Mouse (Mus musculus): Measurements from ENCODE around the gene Sorl1. TPM values are rescaled to one million over a fixed set of nuclear protein-coding genes. Genes with fewer than 3 reads are reported as not detected.

Gene Sorl1
- polyA plus RNA-seq, 1 experiment, result under 0.01 TPM

DNA sequence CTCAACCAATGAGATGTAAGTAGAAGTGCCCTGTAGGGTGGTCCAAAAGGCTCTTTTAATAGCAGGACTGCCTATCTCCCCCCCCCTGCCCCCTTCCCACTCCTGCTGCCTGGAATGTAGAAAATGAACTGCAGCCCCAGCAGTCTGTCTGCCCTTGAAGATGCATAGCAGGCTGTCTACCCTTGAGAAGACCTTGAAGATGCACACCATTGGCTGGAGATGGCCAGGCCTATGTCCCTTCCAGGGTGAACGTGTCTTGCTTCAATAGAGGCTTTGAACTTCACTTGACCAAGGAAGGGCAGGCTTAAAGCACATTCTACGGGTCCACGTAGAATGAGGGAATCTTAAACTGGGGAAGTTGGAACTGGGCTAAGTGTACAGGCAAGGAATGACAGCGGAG is 142.8 kb downstream of the Sorl1 start:
- H3K79me2 ChIP-seq (ENCODE audit: control insufficient read depth, insufficient read depth), result no peaks in the 10 kb centered on the region
- no peak for TF ChIP-seq MAX (IDR thresholded peaks at IDR 0.05; ENCODE audit: low read depth)
- peaks cover 5% of the 10 kb centered on the region for H3K27me3 ChIP-seq (ENCODE audit: control insufficient read depth, insufficient read depth, insufficient read length)
- no peak overlapping the region for H3K4me3 ChIP-seq
- no peak overlapping the region for H3ac ChIP-seq (ENCODE audit: control insufficient read depth, insufficient read length)
- H3K36me3 ChIP-seq (ENCODE audit: control insufficient read depth, insufficient read depth), result no peaks in the 10 kb centered on the region
- H3K4me2 ChIP-seq (ENCODE audit: low read depth), result no peak overlapping the region

DNA sequence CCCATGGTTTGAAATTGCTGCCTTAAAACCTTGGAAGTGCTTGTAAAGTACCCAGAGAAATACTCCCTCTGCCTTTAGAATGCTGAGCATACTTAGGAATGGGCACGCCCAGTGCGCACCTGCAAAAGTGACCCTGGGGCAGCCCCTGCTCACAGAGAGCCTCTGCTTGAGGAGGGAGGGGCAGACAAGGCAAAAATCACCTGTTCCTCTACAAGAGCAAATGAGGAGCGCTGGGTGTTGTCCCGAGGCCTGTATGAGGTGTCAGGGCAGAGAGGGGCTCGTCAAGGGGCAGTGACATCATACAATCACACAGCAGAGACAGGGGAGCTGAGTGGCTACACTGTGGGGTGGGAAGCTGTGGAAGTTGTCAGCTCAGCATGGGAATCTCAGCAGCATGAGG is 143.3 kb downstream of the Sorl1 start:
- no peak for TF ChIP-seq SRF (IDR thresholded peaks at IDR 0.05; ENCODE audit: control insufficient read depth, insufficient read length, low read depth)
- TF ChIP-seq POLR2A (IDR thresholded peaks at IDR 0.05; ENCODE audit: insufficient read length, low read depth), result no peak
- TF ChIP-seq MAX (IDR thresholded peaks at IDR 0.05; ENCODE audit: low read depth), result no peak
- TF ChIP-seq E2F4 (IDR thresholded peaks at IDR 0.05; ENCODE audit: insufficient read depth), result no peak
- no peak for TF ChIP-seq MYOD1 (IDR thresholded peaks at IDR 0.05; ENCODE audit: control insufficient read depth in 1 of 3, insufficient read length in 2 of 3, low read depth in 2 of 3)
- TF ChIP-seq REST (IDR thresholded peaks at IDR 0.05; ENCODE audit: insufficient read depth, insufficient read length), result no peak
- TF ChIP-seq TCF3 (IDR thresholded peaks at IDR 0.05; ENCODE audit: insufficient read length, low read depth), result no peak
- no peak for TF ChIP-seq POLR2AphosphoS2 (IDR thresholded peaks at IDR 0.05; ENCODE audit: insufficient read length, low read depth)
- no peak for TF ChIP-seq TCF12 (IDR thresholded peaks at IDR 0.05; ENCODE audit: insufficient read depth, poor library complexity, severe bottlenecking)
- no peak for TF ChIP-seq MYOG (IDR thresholded peaks at IDR 0.05; ENCODE audit: control insufficient read depth in 1 of 3, insufficient read depth in 1 of 3, insufficient read length in 2 of 3, low read depth in 2 of 3)
- TF ChIP-seq USF1 (IDR thresholded peaks at IDR 0.05; ENCODE audit: low read depth), result no peak
- no peak for TF ChIP-seq CEBPB (IDR thresholded peaks at IDR 0.05; ENCODE audit: insufficient read depth, poor library complexity, severe bottlenecking)

DNA sequence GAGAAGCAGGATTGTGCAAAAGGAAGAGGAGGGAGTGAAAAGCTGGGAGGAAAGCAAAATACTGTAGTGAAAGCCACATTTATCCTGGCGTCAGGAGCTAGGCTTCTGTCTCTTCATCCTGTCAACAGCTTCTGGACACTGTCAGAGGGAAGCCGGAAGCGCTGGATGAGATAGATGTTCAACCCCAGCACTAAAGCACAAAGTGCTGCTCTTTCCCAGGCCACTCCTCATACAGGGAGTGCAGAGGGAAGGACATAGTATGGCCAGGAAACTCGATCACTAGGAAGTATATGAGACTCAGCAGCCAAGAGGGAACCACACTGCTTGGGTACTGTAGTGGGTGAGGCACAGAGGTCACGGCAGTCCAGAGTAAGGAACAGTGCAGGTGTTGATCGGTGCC is 145.7 kb downstream of the Sorl1 start:
- Histone ChIP-seq H3K4me3 (no peak overlapping the region), H3K27me3 (ENCODE audit: control insufficient read depth, insufficient read depth, insufficient read length) (peaks cover 6% of the 10 kb centered on the region), H3K79me2 (ENCODE audit: control insufficient read depth, insufficient read depth) (no peaks in the 10 kb centered on the region), H3ac (ENCODE audit: control insufficient read depth, insufficient read length) (no peak overlapping the region), H3K4me2 (ENCODE audit: low read depth) (no peak overlapping the region), H3K36me3 (ENCODE audit: control insufficient read depth, insufficient read depth) (no peaks in the 10 kb centered on the region)
- TF ChIP-seq USF1 (IDR thresholded peaks at IDR 0.05; ENCODE audit: low read depth), result no peak
- TF ChIP-seq CEBPB (IDR thresholded peaks at IDR 0.05; ENCODE audit: insufficient read depth, poor library complexity, severe bottlenecking), result no peak
- TF ChIP-seq REST (IDR thresholded peaks at IDR 0.05; ENCODE audit: insufficient read depth, insufficient read length), result no peak
- TF ChIP-seq MYOD1 (IDR thresholded peaks at IDR 0.05; ENCODE audit: control insufficient read depth in 1 of 3, insufficient read length in 2 of 3, low read depth in 2 of 3), result no peak
- TF ChIP-seq TCF3 (IDR thresholded peaks at IDR 0.05; ENCODE audit: insufficient read length, low read depth), result no peak
- TF ChIP-seq SRF (IDR thresholded peaks at IDR 0.05; ENCODE audit: control insufficient read depth, insufficient read length, low read depth), result no peak
- no peak for TF ChIP-seq E2F4 (IDR thresholded peaks at IDR 0.05; ENCODE audit: insufficient read depth)
- no peak for TF ChIP-seq TCF12 (IDR thresholded peaks at IDR 0.05; ENCODE audit: insufficient read depth, poor library complexity, severe bottlenecking)
- no peak for TF ChIP-seq POLR2AphosphoS2 (IDR thresholded peaks at IDR 0.05; ENCODE audit: insufficient read length, low read depth)

More for the DNA sequence above, 143.3 kb downstream of the Sorl1 start:
- no peak overlapping the region for H3K4me3 ChIP-seq
- H3K79me2 ChIP-seq (ENCODE audit: control insufficient read depth, insufficient read depth), result no peaks in the 10 kb centered on the region
- H3ac ChIP-seq (ENCODE audit: control insufficient read depth, insufficient read length), result no peak overlapping the region
- H3K4me2 ChIP-seq (ENCODE audit: low read depth), result no peak overlapping the region
- no peaks in the 10 kb centered on the region for H3K36me3 ChIP-seq (ENCODE audit: control insufficient read depth, insufficient read depth)
- peaks cover 6% of the 10 kb centered on the region for H3K27me3 ChIP-seq (ENCODE audit: control insufficient read depth, insufficient read depth, insufficient read length)

DNA sequence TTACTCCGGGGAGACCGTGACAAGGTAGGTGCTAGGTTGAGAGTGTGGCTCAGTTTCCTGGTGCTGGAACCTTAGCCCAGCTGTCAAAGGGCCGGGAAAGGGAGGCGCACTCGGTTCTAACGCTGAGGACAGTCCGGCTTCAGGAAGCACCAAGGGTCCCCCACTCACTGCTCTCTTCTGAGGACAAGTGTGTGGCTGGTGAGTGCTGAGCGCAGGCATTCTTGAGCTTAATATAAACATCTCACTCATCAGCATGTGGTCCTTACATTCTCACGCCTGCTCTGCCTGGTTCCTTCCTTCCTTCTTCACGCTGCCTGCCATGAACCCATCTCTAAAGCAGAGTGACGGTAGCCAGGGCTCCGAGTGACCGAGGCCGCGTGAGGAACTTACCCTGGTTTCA is 148.1 kb downstream of the Sorl1 start:
- Histone ChIP-seq H3K36me3 (ENCODE audit: control insufficient read depth, insufficient read depth) (no peaks in the 10 kb centered on the region), H3K4me3 (no peak overlapping the region), H3K79me2 (ENCODE audit: control insufficient read depth, insufficient read depth) (no peaks in the 10 kb centered on the region), H3ac (ENCODE audit: control insufficient read depth, insufficient read length) (no peak overlapping the region), H3K27me3 (ENCODE audit: control insufficient read depth, insufficient read depth, insufficient read length) (peaks cover 6% of the 10 kb centered on the region), H3K4me2 (ENCODE audit: low read depth) (no peak overlapping the region)
- TF ChIP-seq MYOG (IDR thresholded peaks at IDR 0.05; ENCODE audit: control insufficient read depth in 1 of 3, insufficient read depth in 1 of 3, insufficient read length in 2 of 3, low read depth in 2 of 3), result no peak
- TF ChIP-seq REST (IDR thresholded peaks at IDR 0.05; ENCODE audit: insufficient read depth, insufficient read length), result no peak
- no peak for TF ChIP-seq TCF12 (IDR thresholded peaks at IDR 0.05; ENCODE audit: insufficient read depth, poor library complexity, severe bottlenecking)
- TF ChIP-seq TCF3 (IDR thresholded peaks at IDR 0.05; ENCODE audit: insufficient read length, low read depth), result no peak
- no peak for TF ChIP-seq POLR2AphosphoS2 (IDR thresholded peaks at IDR 0.05; ENCODE audit: insufficient read length, low read depth)
- TF ChIP-seq USF1 (IDR thresholded peaks at IDR 0.05; ENCODE audit: low read depth), result no peak
- TF ChIP-seq E2F4 (IDR thresholded peaks at IDR 0.05; ENCODE audit: insufficient read depth), result no peak
- TF ChIP-seq MYOD1 (IDR thresholded peaks at IDR 0.05; ENCODE audit: control insufficient read depth in 1 of 3, insufficient read length in 2 of 3, low read depth in 2 of 3), result no peak
- no peak for TF ChIP-seq CEBPB (IDR thresholded peaks at IDR 0.05; ENCODE audit: insufficient read depth, poor library complexity, severe bottlenecking)
- no peak for TF ChIP-seq POLR2A (IDR thresholded peaks at IDR 0.05; ENCODE audit: insufficient read length, low read depth)
- no peak for TF ChIP-seq SRF (IDR thresholded peaks at IDR 0.05; ENCODE audit: control insufficient read depth, insufficient read length, low read depth)
- TF ChIP-seq MAX (IDR thresholded peaks at IDR 0.05; ENCODE audit: low read depth), result no peak

DNA sequence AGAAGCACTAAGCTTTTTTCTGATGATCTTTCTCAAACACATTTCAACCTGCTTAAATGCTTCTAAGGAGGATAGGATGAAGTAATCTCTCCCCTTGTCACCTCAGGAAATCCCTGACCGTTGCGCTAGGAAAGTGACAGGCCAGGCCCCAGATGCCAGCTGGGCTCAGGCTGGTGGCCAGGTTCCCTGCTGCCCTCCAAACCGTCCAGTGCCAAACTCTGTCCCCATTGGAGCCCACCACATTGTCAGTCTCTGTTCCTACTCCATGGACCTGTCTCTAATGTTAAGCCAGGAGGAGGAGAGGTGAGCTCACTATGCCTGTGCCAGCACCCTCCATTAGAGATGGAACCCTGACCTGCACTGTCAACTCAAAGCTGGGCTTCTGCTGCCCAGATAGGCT is 149.4 kb downstream of the Sorl1 start:
- Histone ChIP-seq H3K79me2 (ENCODE audit: control insufficient read depth, insufficient read depth) (no peaks in the 10 kb centered on the region), H3K4me2 (ENCODE audit: low read depth) (no peak overlapping the region), H3ac (ENCODE audit: control insufficient read depth, insufficient read length) (no peak overlapping the region), H3K36me3 (ENCODE audit: control insufficient read depth, insufficient read depth) (no peaks in the 10 kb centered on the region), H3K27me3 (ENCODE audit: control insufficient read depth, insufficient read depth, insufficient read length) (peaks cover 6% of the 10 kb centered on the region), H3K4me3 (no peak overlapping the region)
- TF ChIP-seq MAX (IDR thresholded peaks at IDR 0.05; ENCODE audit: low read depth) (no peak), MYOD1 (IDR thresholded peaks at IDR 0.05; ENCODE audit: control insufficient read depth in 1 of 3, insufficient read length in 2 of 3, low read depth in 2 of 3) (no peak), REST (IDR thresholded peaks at IDR 0.05; ENCODE audit: insufficient read depth, insufficient read length) (no peak), TCF3 (IDR thresholded peaks at IDR 0.05; ENCODE audit: insufficient read length, low read depth) (no peak), POLR2AphosphoS2 (IDR thresholded peaks at IDR 0.05; ENCODE audit: insufficient read length, low read depth) (no peak), MYOG (IDR thresholded peaks at IDR 0.05; ENCODE audit: control insufficient read depth in 1 of 3, insufficient read depth in 1 of 3, insufficient read length in 2 of 3, low read depth in 2 of 3) (no peak), CEBPB (IDR thresholded peaks at IDR 0.05; ENCODE audit: insufficient read depth, poor library complexity, severe bottlenecking) (no peak)

Data from myocyte (in vitro differentiated cells).